Mouse (Mus musculus): ENCODE results near the gene Btg1. TPM values are rescaled to one million over a fixed set of nuclear protein-coding genes. Genes with fewer than 3 reads are reported as not detected.

Btg1 gene
- polyA plus RNA-seq, 1 experiment from 2014 or later = 43.2 TPM

GRCm38 (mm10) chr10:96621361-96621945 is 4.6 kb downstream of the Btg1 start:
- H3K36me3 ChIP-seq (ENCODE audit: control insufficient read depth, insufficient read depth, low read length) = no peaks in the 10 kb centered on the region; the same call in 1 of the 2 replicates

GRCm38 (mm10) chr10:96621980-96622645 is 5.3 kb downstream of the Btg1 start:
- Histone ChIP-seq H3K4me2 (ENCODE audit: low read depth, low read length) (peak overlapping the region; percentile 55), H3K4me3 (ENCODE audit: low read length) (peak overlapping the region; percentile 35), H3K4me1 (ENCODE audit: control insufficient read depth, insufficient read depth, low read length) (peaks cover 34% of the 10 kb centered on the region), H3K9me3 (ENCODE audit: control insufficient read depth, low read length) (no peaks in the 10 kb centered on the region), H3K27ac (ENCODE audit: low read length) (no peak overlapping the region), H3K36me3 (ENCODE audit: control insufficient read depth, insufficient read depth, low read length) (no peaks in the 10 kb centered on the region; the same call in 1 of the 2 replicates), H3K27me3 (replicated peaks; ENCODE audit: control insufficient read depth, insufficient read depth, low read length) (no peaks in the 10 kb centered on the region), H3K9ac (ENCODE audit: low read depth, low read length) (peak overlapping the region; percentile 45)
- no peak for ATAC-seq
- WGBS = 56% methylated on average over 13 of the region's 13 CpGs

More at GRCm38 (mm10) chr10:96621361-96621945, 4.6 kb downstream of the Btg1 start:
- Histone ChIP-seq H3K27ac (ENCODE audit: low read length) (no peak overlapping the region), H3K9ac (ENCODE audit: low read depth, low read length) (peak overlapping the region; percentile 45; the same call in 1 of the 2 replicates), H3K9me3 (ENCODE audit: control insufficient read depth, low read length) (no peaks in the 10 kb centered on the region), H3K4me3 (ENCODE audit: low read length) (peak overlapping the region; percentile 52), H3K4me2 (ENCODE audit: low read depth, low read length) (peak overlapping the region; percentile 73), H3K27me3 (replicated peaks; ENCODE audit: control insufficient read depth, insufficient read depth, low read length) (no peaks in the 10 kb centered on the region), H3K4me1 (ENCODE audit: control insufficient read depth, insufficient read depth, low read length) (peaks cover 34% of the 10 kb centered on the region)
- no peak for ATAC-seq
- WGBS = 56% methylated on average over 4 of the region's 4 CpGs

GRCm38 (mm10) chr10:96622761-96623632 is 6.2 kb downstream of the Btg1 start:
- Histone ChIP-seq H3K4me2 (ENCODE audit: low read depth, low read length) (no peak overlapping the region), H3K9me3 (ENCODE audit: control insufficient read depth, low read length) (no peaks in the 10 kb centered on the region), H3K9ac (ENCODE audit: low read depth, low read length) (no peak overlapping the region), H3K36me3 (ENCODE audit: control insufficient read depth, insufficient read depth, low read length) (no peaks in the 10 kb centered on the region; the same call in 1 of the 2 replicates), H3K27ac (ENCODE audit: low read length) (no peak overlapping the region), H3K4me1 (ENCODE audit: control insufficient read depth, insufficient read depth, low read length) (peaks cover 34% of the 10 kb centered on the region), H3K27me3 (replicated peaks; ENCODE audit: control insufficient read depth, insufficient read depth, low read length) (no peaks in the 10 kb centered on the region), H3K4me3 (ENCODE audit: low read length) (no peak overlapping the region)
- WGBS = 73% methylated on average over 6 of the region's 6 CpGs
- ATAC-seq = no peak

GRCm38 (mm10) chr10:96623633-96624195 is 6.9 kb downstream of the Btg1 start:
- H3K4me2 ChIP-seq (ENCODE audit: low read depth, low read length) = no peak overlapping the region
- H3K27ac ChIP-seq (ENCODE audit: low read length) = no peak overlapping the region
- H3K4me3 ChIP-seq (ENCODE audit: low read length) = no peak overlapping the region
- no peak overlapping the region for H3K9ac ChIP-seq (ENCODE audit: low read depth, low read length)
- no peak for ATAC-seq
- peaks cover 37% of the 10 kb centered on the region for H3K4me1 ChIP-seq (ENCODE audit: control insufficient read depth, insufficient read depth, low read length)
- H3K27me3 ChIP-seq (replicated peaks; ENCODE audit: control insufficient read depth, insufficient read depth, low read length) = no peaks in the 10 kb centered on the region
- WGBS = 79% methylated on average over 4 of the region's 4 CpGs
- no peaks in the 10 kb centered on the region for H3K9me3 ChIP-seq (ENCODE audit: control insufficient read depth, low read length)
- peaks cover 1% of the 10 kb centered on the region for H3K36me3 ChIP-seq (ENCODE audit: control insufficient read depth, insufficient read depth, low read length)

- no peak overlapping the region for H3K4me3 ChIP-seq (ENCODE audit: low read length)
- H3K4me1 ChIP-seq (ENCODE audit: control insufficient read depth, insufficient read depth, low read length) = peaks cover 37% of the 10 kb centered on the region
- H3K27ac ChIP-seq (ENCODE audit: low read length) = no peak overlapping the region
- no peaks in the 10 kb centered on the region for H3K9me3 ChIP-seq (ENCODE audit: control insufficient read depth, low read length)
- H3K4me2 ChIP-seq (ENCODE audit: low read depth, low read length) = no peak overlapping the region
- H3K9ac ChIP-seq (ENCODE audit: low read depth, low read length) = no peak overlapping the region
- 79% methylated on average over 2 of the region's 2 CpGs for whole genome bisulfite sequencing
- ATAC-seq = no peak
- H3K27me3 ChIP-seq (replicated peaks; ENCODE audit: control insufficient read depth, insufficient read depth, low read length) = no peaks in the 10 kb centered on the region
- H3K36me3 ChIP-seq (ENCODE audit: control insufficient read depth, insufficient read depth, low read length) = peaks cover 3% of the 10 kb centered on the region
These were observed 7.6 kb downstream of the Btg1 start for GRCm38 (mm10) chr10:96624406-96624805.

GRCm38 (mm10) chr10:96625061-96625460 is 8.3 kb downstream of the Btg1 start:
- H3K4me2 ChIP-seq (ENCODE audit: low read depth, low read length) = no peak overlapping the region
- H3K4me1 ChIP-seq (ENCODE audit: control insufficient read depth, insufficient read depth, low read length) = peaks cover 37% of the 10 kb centered on the region
- ATAC-seq = no peak
- H3K27ac ChIP-seq (ENCODE audit: low read length) = no peak overlapping the region
- H3K4me3 ChIP-seq (ENCODE audit: low read length) = no peak overlapping the region
- H3K9me3 ChIP-seq (ENCODE audit: control insufficient read depth, low read length) = no peaks in the 10 kb centered on the region
- 87% methylated on average over 4 of the region's 4 CpGs for WGBS
- H3K27me3 ChIP-seq (replicated peaks; ENCODE audit: control insufficient read depth, insufficient read depth, low read length) = no peaks in the 10 kb centered on the region
- peaks cover 3% of the 10 kb centered on the region for H3K36me3 ChIP-seq (ENCODE audit: control insufficient read depth, insufficient read depth, low read length)
- H3K9ac ChIP-seq (ENCODE audit: low read depth, low read length) = no peak overlapping the region

- ATAC-seq = no peak
- Histone ChIP-seq H3K4me2 (ENCODE audit: low read depth, low read length) (no peak overlapping the region), H3K9ac (ENCODE audit: low read depth, low read length) (no peak overlapping the region), H3K4me1 (ENCODE audit: control insufficient read depth, insufficient read depth, low read length) (peaks cover 35% of the 10 kb centered on the region), H3K9me3 (ENCODE audit: control insufficient read depth, low read length) (no peaks in the 10 kb centered on the region), H3K4me3 (ENCODE audit: low read length) (no peak overlapping the region), H3K27me3 (replicated peaks; ENCODE audit: control insufficient read depth, insufficient read depth, low read length) (no peaks in the 10 kb centered on the region), H3K36me3 (ENCODE audit: control insufficient read depth, insufficient read depth, low read length) (peaks cover 3% of the 10 kb centered on the region), H3K27ac (ENCODE audit: low read length) (no peak overlapping the region)
- 72% methylated on average over 4 of the region's 4 CpGs for WGBS
These were observed 8.9 kb downstream of the Btg1 start for GRCm38 (mm10) chr10:96625682-96626081.

- H3K9me3 ChIP-seq (ENCODE audit: control insufficient read depth, low read length) = no peaks in the 10 kb centered on the region
- 92% methylated on average over 10 of the region's 10 CpGs for WGBS
- peaks cover 30% of the 10 kb centered on the region for H3K4me1 ChIP-seq (ENCODE audit: control insufficient read depth, insufficient read depth, low read length)
- ATAC-seq = no peak
- no peaks in the 10 kb centered on the region for H3K27me3 ChIP-seq (replicated peaks; ENCODE audit: control insufficient read depth, insufficient read depth, low read length)
- no peak overlapping the region for H3K27ac ChIP-seq (ENCODE audit: low read length)
- H3K36me3 ChIP-seq (ENCODE audit: control insufficient read depth, insufficient read depth, low read length) = peaks cover 3% of the 10 kb centered on the region
- H3K4me3 ChIP-seq (ENCODE audit: low read length) = no peak overlapping the region
- H3K9ac ChIP-seq (ENCODE audit: low read depth, low read length) = no peak overlapping the region
- no peak overlapping the region for H3K4me2 ChIP-seq (ENCODE audit: low read depth, low read length)
These were observed 9.4 kb downstream of the Btg1 start for GRCm38 (mm10) chr10:96626120-96626750.

Data from intestine, embryonic 16.5 days (tissue).